Comparison of ENCODE assay signal across 10 mouse cellular contexts in the genomic region with DNA sequence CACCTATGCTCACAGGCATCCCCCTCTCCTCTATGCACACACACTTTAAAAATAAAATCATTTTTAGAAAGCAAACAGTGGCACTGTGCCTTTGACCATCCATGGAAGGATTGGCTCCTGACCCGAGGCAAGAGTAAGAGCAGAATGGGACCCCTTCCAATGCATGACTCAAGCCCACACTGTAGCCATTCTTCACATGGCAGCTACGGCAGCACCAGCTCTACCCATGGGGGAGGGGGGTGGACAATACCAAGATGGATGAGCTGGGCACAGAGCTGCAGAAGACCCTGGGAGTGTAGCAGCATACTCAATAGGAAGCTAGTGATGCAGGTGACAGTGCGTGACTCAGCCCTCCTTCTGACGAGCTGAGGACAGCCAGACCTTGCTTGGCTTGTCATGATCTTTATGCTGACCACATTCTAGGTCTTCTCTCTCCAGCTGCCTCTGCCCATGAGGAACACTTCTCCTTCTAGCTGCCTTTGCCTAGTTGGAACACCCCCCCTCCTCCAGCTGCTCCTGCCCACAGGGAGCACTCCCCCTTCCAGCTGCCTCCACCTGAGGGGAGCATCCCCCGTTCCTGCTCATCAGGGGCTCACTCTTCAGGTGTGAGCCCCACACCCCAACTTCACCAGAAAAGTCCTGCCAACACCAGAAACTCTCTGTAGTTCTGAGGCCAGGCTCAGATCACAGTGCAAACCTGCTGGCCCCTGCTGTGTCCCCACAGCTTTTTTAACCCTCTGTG. TPM values are rescaled to one million over a fixed set of nuclear protein-coding genes. Genes with fewer than 3 reads are reported as not detected.
DNase-seq lines count a peak whose midpoint lies in the region; ATAC-seq and TF ChIP-seq lines count a peak whose summit lies in the region.
"Had no signal": no experiment of that assay in that cellular context is flagged by ENCODE, and none has a peak within 500 bp of the region (broad histone marks: within the 10 kb centered on the region; RNA-seq: fewer than 3 reads in every experiment).

No protein-coding gene starts in this region.

- peaks cover 26% of the 10 kb centered on the region for H3K4me1 ChIP-seq in hindbrain, postnatal 0 days (ENCODE audit: insufficient read depth, low read length)
- peaks cover 2% of the 10 kb centered on the region; the same call in 1 of the 2 replicates for H3K4me1 ChIP-seq in hindbrain, embryonic 11.5 days (replicated peaks; ENCODE audit: control insufficient read depth, insufficient read depth, low read length)

- no peak overlapping the region for H3K9ac ChIP-seq in hindbrain, postnatal 0 days (replicated peaks; ENCODE audit: low read length)
- no peak overlapping the region for H3K9ac ChIP-seq in hindbrain, embryonic 11.5 days (ENCODE audit: low read depth, low read length)
- H3K9ac ChIP-seq: midbrain, embryonic 15.5 days had no signal

- peak; percentile 49 for DNase-seq in hindbrain, postnatal 0 days (ENCODE audit: low spot score)
- DNase-seq in hindbrain, embryonic 11.5 days (ENCODE audit: low spot score) = no peak
- DNase-seq in adrenal gland, postnatal 36 days = peak; percentile 26 to 47
- DNase-seq in heart, postnatal 4 days = peak; percentile 49
- DNase-seq in urinary bladder, adult 18-20 months (ENCODE audit: low spot score in 2 of 2) = no peak
- no peak for DNase-seq in embryo, embryonic 10.5 days (ENCODE audit: low spot score)
- DNase-seq: thymus, postnatal 25 days had no signal

- 0 out of 2 replicates have a peak, but pooled peaks have one; percentile 46 for ATAC-seq in hindbrain, postnatal 0 days
- no peak for ATAC-seq in hindbrain, embryonic 11.5 days (ENCODE audit: low FRiP score)
- ATAC-seq in erythroblast, adult 5-6 weeks (replicated peaks; ENCODE audit: low FRiP score, poor library complexity, severe bottlenecking) = no peak

- peak overlapping the region; percentile 5; the same call in 1 of the 2 replicates for H3K27ac ChIP-seq in hindbrain, postnatal 0 days
- H3K27ac ChIP-seq in hindbrain, embryonic 11.5 days (ENCODE audit: low read depth, low read length) = no peak overlapping the region
- H3K27ac ChIP-seq: midbrain, embryonic 15.5 days had no signal

- H3K79me3 ChIP-seq in C2C12 (ENCODE audit: low read depth) = no peaks in the 10 kb centered on the region

- 35% methylated on average over 5 of the region's 5 CpGs for WGBS in hindbrain, postnatal 0 days
- 43% methylated on average over 5 of the region's 5 CpGs for WGBS in hindbrain, embryonic 11.5 days

- no peak overlapping the region for H3K4me3 ChIP-seq in hindbrain, postnatal 0 days (ENCODE audit: low read length)
- H3K4me3 ChIP-seq in hindbrain, embryonic 11.5 days (ENCODE audit: low read depth, low read length) = no peak overlapping the region
- no peak overlapping the region for H3K4me3 ChIP-seq in C2C12 (ENCODE audit: insufficient read depth, poor library complexity, severe bottlenecking)
- H3K4me3 ChIP-seq: midbrain, embryonic 15.5 days had no signal

- TF ChIP-seq CTCF in hindbrain, postnatal 0 days (IDR thresholded peaks at IDR 0.05; ENCODE audit: low read depth) = no peak
- no peak for TF ChIP-seq CTCF in C2C12 (IDR thresholded peaks at IDR 0.05; ENCODE audit: control insufficient read depth, insufficient read depth, insufficient read length)

- H3ac ChIP-seq in C2C12 (ENCODE audit: control insufficient read depth, insufficient read length, low read depth) = no peak overlapping the region

- H3K27me3 ChIP-seq in hindbrain, postnatal 0 days (ENCODE audit: insufficient read depth, low read length) = no peaks in the 10 kb centered on the region
- H3K27me3 ChIP-seq in hindbrain, embryonic 11.5 days (ENCODE audit: control insufficient read depth, insufficient read depth, low read length) = no peaks in the 10 kb centered on the region
- H3K27me3 ChIP-seq in C2C12 (ENCODE audit: control insufficient read depth, insufficient read depth, insufficient read length) = no peaks in the 10 kb centered on the region
- H3K27me3 ChIP-seq: midbrain, embryonic 15.5 days had no signal

- H3K4me2 ChIP-seq in hindbrain, postnatal 0 days (ENCODE audit: low read depth, low read length) = no peak overlapping the region
- no peak overlapping the region for H3K4me2 ChIP-seq in hindbrain, embryonic 11.5 days (replicated peaks; ENCODE audit: low read depth, low read length)
- H3K4me2 ChIP-seq: midbrain, embryonic 15.5 days had no signal

- no peaks in the 10 kb centered on the region for H3K9me3 ChIP-seq in hindbrain, postnatal 0 days (ENCODE audit: low read length)
- no peaks in the 10 kb centered on the region for H3K9me3 ChIP-seq in hindbrain, embryonic 11.5 days (ENCODE audit: control insufficient read depth, low read length)
- H3K9me3 ChIP-seq: midbrain, embryonic 15.5 days had no signal

- H3K36me3 ChIP-seq in hindbrain, postnatal 0 days (ENCODE audit: insufficient read depth, low read length) = no peaks in the 10 kb centered on the region
- no peaks in the 10 kb centered on the region for H3K36me3 ChIP-seq in hindbrain, embryonic 11.5 days (ENCODE audit: control insufficient read depth, insufficient read depth, low read length)
- no peaks in the 10 kb centered on the region for H3K36me3 ChIP-seq in C2C12 (ENCODE audit: control insufficient read depth, insufficient read depth)
- H3K36me3 ChIP-seq: midbrain, embryonic 15.5 days had no signal

- no peaks in the 10 kb centered on the region for H3K79me2 ChIP-seq in C2C12 (ENCODE audit: control insufficient read depth, insufficient read depth)

TF ChIP-seq in C2C12, 6 proteins besides CTCF, POLR2A, EP300 and RAD21:
- TF ChIP-seq MAX (IDR thresholded peaks at IDR 0.05) = no peak
- peak; percentile 6 for TF ChIP-seq USF1 (IDR thresholded peaks at IDR 0.05; ENCODE audit: low read depth)
- TF ChIP-seq MYOD1 (IDR thresholded peaks at IDR 0.05; ENCODE audit: control insufficient read depth, insufficient read length, low read depth) = peak; percentile 23

RNA-seq across cellular contexts. Expression of a gene that starts 12.6 kb away (rescaled TPM):
- total RNA-seq in hindbrain, postnatal 0 days (2014; rRNA removed) = 1.6 TPM in 1 of 2 replicates, not detected in the other
- 0.20 TPM in 1 of 2 replicates, not detected in the other for polyA plus RNA-seq in hindbrain, postnatal 0 days (2015; fragmentation: Nextera tagmentation; extraction: Ambion mirVana)
- polyA plus RNA-seq in hindbrain, embryonic 11.5 days (2014; fragmentation: Nextera tagmentation; extraction: Ambion mirVana) = 0.97 TPM in 1 of 2 replicates, not detected in the other
- not detected for polyA plus RNA-seq in C2C12 (2012; fragmentation: generic; extraction: Trizol)
- total RNA-seq in adrenal gland, postnatal 36 days (2021) = under 1 TPM in 1 of 2 experiments, not detected in 1; 0.66 TPM
- under 1 TPM in 1 of 2 experiments, not detected in 1; 0.31 TPM for total RNA-seq in heart, postnatal 4 days (2021)
- total RNA-seq in erythroblast, adult 5-6 weeks (2015; ENCODE audit: low replicate concordance) = not detected in 2 replicates
- not detected in 2 replicates for total RNA-seq in erythroblast, adult 5-6 weeks (2017; ENCODE audit: low replicate concordance)
- polyA plus RNA-seq: midbrain, embryonic 15.5 days had no signal

Comparison
In these comparisons a context has a peak if more than half of its experiments do, and no peak if none do; other contexts are left out.
1. DNase-seq: peak in hindbrain, postnatal 0 days (single experiment), adrenal gland, postnatal 36 days (2 of 2) and heart, postnatal 4 days (single experiment); none in hindbrain, embryonic 11.5 days (single experiment), urinary bladder, adult 18-20 months (0 of 2) and embryo, embryonic 10.5 days (single experiment).